Mouse (Mus musculus): ENCODE data around the gene Tcte2.
"Not testable (repeated sequence)": the region's sequence is repeated elsewhere in the genome, so short reads cannot be mapped to it uniquely, and the experiment has no call there.

Tcte2 gene

DNA sequence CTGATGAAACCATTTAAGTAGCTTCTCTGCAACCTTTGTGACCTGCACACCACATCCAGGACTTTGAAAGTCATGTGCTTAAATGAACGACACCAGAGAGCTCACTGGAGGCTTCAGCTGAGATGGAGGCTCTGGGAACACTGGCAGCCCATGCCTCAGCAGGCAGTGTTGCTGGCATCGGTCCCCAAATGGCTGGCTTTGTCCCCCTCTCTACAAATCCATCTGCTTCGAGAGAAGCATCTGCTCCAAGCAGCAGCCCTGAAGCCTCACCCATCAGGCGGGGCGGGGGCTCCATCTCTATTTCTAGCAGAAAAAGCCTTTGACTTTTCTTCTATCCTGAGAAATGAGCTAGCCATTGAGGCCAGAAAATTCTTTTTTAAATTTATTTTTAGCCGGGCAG is 80.5 kb downstream of the Tcte2 start:
- DNase-seq: peak in 1 of 2 experiments; percentile 64

- DNase-seq: no peak
Observed at GRCm38 (mm10) chr17:13680318-13680717, 81.3 kb downstream of the Tcte2 start.

- no peak for DNase-seq
Observed at GRCm38 (mm10) chr17:13679725-13680124, 81.9 kb downstream of the Tcte2 start.

DNA sequence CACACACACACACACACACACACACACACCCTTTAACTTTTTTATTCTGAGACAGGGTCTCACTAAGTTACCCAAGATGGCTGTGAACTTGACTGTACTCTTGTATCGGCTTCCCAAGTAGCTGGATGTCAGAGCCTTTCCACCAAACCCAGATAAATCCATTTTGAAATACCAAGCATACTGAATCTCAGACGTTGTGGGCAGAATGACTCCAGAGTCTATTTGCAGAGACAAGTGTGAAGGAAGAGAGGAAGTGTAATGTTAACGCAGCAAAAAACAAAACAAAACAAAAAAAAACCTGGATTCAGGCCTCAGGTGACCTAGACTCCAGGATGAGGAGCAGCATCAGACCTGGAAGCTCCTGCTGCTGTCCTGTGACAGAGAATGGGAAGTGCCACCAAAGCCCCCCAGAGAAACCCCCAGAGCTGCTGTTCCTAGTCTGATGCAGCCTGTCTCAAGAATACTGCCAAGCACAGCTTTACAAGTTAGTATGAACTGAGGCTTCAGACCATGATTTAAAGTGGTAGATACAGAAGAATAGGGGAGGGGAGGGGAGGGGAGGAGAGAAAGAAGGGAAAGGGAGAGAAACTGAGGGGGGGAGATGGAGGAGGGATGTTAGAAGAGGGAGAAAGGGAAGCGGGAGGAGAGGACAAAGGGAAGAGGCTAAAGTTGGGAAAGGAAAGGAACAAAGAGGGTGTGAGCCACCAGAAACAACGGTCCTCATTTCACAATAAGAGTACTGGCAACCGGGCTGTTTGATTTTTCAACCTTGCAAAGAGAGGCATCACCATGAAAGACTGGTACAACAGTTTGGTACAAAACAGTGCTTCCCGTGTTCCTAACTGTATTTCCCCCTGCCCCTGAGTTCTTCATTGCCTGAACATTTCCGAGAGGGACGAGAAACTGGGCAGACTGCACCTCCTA is 84.1 kb downstream of the Tcte2 start:
- DNase-seq: no peak

DNA sequence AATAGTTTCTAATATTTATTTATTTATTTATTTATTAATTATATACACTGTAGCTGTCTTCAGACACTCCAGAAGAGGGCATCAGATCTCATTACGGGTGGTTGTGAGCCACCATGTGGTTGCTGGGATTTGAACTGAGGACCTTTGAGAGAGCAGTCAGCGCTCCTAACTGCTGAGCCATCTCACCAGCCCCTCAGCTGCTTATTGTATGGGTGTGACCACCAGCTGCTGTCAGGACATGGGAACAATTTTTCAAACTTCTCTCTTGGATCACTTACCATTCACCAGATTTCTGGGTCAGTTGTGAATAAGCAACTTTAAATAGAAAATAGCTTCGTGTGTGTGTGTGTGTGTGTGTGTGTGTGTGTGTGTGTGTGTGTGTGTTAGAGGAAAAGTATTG is 85.5 kb downstream of the Tcte2 start:
- DNase-seq: not testable (repeated sequence)

DNA sequence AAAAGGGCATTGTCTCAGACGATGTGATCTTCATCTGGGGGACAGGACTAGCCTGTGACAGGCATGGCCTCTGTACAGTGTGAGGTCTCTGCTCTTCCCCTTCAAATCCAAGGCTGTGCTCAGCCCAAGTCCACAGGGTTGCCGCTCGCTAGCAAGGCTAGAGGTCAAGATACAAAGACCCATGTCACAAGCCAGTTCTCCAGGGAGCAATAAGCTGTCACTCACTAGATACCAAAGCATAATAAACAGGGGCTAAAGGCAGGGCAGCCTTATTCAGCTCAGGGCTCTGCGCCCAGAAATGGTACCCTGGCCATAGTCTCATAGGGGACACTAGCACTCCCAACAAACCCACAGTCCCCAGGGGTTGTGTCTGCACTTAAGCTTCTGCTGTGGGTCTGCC is 86.0 kb downstream of the Tcte2 start:
- no peak for DNase-seq

DNA sequence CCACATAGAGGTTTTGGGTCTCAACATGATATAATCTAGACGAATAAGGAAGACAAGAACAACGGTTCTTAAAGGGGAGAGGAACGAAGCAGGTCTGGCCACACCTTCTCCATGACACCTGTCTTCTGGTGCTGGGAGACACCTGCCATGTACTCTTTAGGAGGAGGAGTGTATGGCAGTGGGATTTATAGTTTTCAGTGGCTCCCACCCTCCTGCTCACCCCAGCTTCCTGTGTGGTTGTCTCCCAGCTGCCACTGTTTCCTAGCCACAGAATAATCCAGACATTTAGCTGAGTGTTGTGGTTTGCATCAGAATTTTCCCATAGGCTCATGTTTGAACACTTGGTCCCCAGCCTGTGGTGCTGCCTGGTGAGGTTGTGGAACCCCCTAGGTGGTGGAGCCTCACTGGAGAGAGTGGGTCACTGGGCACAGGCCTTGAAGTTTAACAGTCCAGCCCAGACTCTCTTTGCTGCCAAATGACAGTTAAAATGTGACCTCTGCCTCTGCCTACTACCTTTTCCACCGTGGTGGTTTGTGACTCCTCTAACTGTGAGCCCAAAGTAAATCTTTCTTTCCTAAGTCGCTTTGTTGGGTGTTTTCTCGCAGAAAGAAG is 86.8 kb downstream of the Tcte2 start:
- no peak for DNase-seq

- no peak for DNase-seq
Observed at GRCm38 (mm10) chr17:13671732-13672131, 89.9 kb downstream of the Tcte2 start.

- no peak for DNase-seq
Observed at GRCm38 (mm10) chr17:13670227-13670626, 91.4 kb downstream of the Tcte2 start.

- DNase-seq: no peak
Observed at GRCm38 (mm10) chr17:13669206-13669605, 92.4 kb downstream of the Tcte2 start.

GRCm38 (mm10) chr17:13668052-13669015 is 93.3 kb downstream of the Tcte2 start:
- no peak for DNase-seq

DNA sequence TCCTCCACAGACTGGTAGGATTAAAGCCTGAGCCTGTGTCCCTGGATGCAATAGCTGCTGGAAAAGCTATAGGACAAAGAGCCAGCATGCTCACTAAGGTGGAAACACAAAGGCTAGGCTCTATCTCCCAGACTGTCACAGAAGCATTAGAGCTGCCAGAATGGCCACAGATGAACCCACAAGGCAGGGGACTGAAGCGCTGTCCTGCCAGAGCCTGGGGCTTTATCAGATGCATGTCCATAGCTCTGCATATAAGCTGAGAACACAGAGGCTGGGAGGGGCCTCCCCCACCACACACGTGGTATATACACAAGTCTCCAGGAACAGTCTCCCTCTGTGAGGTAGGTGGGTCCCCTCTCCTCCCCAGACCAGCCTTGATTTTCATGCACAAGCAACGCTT is 94.6 kb downstream of the Tcte2 start:
- no peak for DNase-seq

- no peak for DNase-seq
Observed at GRCm38 (mm10) chr17:13665731-13666130, 95.9 kb downstream of the Tcte2 start.

DNA sequence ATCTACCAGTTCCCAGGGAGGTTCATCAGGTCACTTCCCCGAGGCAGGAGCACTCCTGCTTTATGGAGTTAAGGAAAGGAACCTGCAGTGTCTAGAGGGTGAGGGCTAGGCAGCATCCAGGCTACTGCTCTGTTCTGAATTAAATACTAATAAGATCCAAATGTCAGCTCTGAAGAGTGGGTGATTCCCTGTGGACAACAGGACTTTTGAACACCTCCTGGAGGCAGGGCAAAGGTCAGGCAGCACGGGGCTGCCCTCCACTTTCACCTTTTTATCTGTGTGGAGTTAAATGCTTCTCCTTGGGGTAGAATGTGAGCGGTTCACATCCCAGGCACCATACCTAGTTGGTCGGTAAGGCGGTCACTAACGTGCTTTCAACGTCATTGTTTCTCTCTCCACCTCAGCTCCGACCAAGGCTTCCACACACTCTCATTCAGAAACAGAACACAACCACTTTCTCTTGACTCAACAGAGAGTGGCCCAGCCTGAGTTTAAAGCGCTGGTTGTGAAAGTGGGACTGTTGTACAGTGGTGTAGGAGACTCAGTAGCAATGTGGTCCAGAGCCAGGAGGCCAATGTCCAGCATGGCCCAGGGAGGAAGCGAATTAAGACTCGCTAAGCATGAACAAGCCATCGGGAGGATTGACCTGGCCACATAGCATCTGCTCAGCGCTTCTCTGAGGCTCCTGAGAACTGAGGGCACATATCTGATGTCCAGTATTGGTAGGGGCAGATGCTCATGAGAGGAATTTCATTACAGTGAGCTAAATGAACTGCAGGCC is 98.0 kb downstream of the Tcte2 start:
- no peak for DNase-seq

All from cerebellum, postnatal 36 days (tissue).